Mouse (Mus musculus): ENCODE data around the gene Arhgef18. TPM values are rescaled to one million over a fixed set of nuclear protein-coding genes. Genes with fewer than 3 reads are reported as not detected.

The Arhgef18 gene
- 271 TPM for total RNA-seq (2023)

DNA sequence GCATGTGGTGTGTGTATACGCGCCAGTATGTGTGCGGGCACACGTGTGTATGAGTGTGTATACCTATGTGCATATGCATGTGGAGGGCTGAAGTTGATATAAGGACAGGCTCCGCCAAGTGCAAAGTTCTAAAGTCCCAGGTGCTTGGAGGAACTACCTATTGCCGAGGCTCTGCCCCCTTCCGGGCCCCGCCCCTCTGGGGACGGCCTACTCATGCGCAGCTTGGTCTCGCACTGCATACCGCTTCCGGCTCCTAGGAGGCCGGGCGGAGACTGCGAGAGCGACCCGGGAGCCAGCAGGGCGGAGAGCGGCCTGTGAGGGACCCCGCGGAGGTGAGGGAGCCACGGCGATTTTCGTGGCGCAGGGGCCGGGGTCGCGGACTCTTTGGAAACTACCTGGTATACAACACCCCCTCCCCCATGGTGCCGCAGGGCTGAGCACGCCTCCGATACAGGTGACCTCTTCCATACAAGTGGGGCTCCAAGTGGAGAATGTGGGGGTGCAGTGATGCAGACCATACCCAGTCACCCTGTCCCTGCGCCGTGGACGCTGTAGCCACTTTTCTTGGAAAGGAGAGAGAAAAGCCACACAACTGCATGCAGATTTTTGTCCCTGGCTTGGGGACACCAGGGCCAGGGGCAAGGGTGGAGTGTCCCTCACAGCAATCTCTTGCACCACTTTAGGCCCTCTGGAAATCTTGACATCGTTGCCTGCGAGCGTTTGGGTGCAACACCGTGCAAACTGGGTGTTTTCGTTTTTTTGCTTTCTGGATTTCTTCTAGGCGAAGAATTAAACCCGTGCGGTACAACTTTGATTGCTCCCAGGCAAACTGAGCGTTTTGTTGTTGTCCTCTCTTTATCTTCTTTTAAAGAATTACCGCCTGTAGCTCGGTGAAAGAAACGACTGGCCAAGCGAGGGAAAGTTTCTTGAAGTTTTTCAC lies at the start of gene Arhgef18:
Gene Arhgef18 (plus strand): TSS at position 236 of the 940 bp plus-strand sequence.

DNA sequence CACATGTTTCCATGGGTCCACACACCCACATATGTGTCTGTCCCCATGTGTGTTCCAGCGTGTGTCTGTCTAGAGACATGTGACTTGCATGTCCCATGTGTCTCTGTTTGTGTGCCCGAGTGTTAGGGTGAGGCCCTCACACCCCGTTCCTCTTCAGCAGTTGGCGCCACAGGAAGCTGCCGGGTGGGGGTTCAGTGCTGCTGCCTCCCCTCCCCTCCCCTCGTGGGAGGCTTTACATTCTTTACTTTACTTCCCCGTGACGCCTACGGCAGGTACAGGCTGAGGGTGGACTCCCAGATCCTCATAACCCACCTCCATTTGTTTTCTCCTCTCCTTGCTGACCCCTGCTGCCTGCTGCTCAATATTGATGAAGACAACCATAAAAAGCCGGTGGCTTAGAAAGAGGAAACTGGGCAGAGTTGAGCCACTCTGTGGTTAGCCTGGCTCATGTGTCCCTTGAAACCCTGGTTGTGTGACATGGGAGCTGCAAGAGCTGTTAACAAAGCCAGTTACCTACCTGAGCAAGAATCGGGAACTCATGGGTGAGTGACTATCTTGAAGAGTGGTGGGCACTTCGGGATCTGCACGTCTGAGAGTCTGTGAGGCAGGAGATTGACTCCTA lies 39.5 kb upstream of the Arhgef18 start, which contains the start of gene A430078G23Rik:
Gene A430078G23Rik (plus strand): TSS at position 227 of the 622 bp plus-strand sequence.

DNA sequence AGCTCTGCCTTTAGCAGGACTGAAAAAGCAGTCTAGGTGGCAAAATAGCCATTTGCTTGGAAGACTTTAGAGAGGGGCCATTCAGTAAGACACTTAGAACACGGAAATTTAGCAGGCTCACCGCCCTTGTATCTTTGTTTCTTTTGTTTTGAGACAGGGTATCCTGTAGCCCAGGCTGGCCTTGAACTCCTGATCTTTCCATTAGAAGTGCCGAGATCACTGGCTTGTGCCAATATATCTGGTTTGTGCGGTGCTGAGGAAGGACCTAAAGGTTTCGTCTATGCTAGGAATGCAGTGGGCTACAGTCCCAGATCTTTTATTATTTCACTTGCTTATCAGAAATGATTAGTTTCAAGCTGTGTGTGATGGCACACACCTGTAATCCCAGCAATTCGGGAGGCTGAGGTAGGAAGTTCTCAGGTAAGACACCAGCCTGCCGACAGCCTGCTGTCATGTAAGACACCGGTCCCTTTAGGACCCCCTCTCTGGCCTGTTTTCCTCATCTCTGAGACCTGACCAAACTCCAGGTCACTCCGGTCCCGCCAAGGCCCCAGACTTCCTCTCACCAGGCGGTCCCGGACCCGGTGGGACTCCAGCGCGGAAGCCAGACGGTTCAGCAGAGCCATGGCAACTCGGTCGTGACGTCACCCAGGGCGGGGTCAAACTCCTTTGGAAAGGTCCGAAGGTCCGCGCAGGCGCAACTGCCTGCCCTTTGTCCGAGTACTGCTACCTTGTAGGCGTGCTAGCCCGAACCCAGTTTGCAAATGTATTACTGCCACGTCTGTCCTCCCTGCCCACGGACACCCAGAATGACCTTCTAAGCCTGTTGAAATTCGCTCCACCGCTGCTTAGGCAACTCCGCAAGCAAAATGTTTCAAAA lies 74.4 kb downstream of the Arhgef18 start, which contains the start of gene Pex11g:
Gene Pex11g (minus strand): TSS at position 675 of the 880 bp plus-strand sequence.

DNA sequence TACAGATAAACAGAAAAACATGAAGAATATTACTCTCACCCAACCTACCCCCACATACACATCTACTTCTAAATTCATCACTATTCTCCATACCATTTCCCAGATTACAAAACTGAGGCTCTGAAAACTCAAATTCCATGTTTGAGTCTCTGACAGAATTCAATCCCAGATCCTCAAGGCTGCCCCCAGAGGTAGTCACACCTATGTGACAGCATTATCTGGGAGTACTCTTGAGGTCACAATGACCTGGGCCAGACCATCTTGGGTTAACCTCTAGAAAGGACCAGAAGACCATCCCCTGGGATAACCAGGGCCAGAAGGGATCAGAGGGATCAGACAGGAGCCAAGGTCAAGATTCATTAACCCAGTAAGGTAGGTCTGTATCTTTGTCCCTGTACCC lies 77.8 kb downstream of the Arhgef18 start, which contains the start of gene Tex45:
Gene Tex45 (plus strand): TSS at position 301 of the 400 bp plus-strand sequence.

DNA sequence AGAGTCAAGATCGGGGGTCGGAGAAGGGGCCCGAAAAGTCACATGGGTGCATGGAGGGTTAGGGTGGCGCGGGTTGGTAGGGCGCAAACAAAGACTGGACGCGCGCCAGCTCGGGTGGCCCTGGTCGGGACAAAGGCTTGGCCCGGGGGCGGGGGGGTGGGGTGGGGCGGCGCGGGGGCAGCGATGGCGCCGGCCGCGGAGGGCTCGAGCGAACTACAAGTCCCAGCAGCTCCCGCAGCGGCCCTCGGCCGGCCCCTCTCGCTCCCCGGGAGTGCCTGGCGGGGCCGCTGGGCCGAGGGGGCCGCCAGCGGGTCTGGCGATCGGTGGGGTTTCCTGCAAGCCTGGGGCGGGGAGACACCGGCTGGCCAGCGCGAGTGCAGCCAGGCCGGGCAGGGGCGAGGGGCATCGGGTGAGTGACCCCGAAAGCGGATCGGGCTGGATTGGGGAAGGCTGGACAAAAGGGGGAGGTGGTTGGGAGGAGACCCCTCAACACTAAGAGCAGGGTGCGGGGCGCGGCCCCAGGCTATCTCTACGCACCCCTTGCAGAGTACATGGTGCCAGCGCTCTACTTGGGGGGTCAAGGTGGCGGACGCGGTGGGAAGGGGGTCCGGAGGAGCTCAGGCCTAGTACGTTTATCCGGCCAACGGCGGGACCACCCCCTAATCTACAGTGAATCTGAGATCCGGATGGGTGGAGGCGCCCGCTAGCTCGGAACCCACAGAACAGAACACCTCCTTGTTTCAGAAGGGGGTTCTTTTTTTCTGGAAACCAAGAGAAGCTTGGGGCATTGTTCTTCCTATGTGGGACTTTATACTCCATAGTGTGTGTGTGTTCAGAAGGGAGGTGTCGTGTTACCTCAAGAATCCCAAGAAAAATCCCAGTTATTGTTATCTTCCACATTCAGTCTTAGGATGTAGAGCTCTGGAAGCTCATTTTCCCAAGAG lies 100.4 kb downstream of the Arhgef18 start, which contains the start of gene Zfp358:
Gene Zfp358 (plus strand): TSS at position 238 of the 944 bp plus-strand sequence.

DNA sequence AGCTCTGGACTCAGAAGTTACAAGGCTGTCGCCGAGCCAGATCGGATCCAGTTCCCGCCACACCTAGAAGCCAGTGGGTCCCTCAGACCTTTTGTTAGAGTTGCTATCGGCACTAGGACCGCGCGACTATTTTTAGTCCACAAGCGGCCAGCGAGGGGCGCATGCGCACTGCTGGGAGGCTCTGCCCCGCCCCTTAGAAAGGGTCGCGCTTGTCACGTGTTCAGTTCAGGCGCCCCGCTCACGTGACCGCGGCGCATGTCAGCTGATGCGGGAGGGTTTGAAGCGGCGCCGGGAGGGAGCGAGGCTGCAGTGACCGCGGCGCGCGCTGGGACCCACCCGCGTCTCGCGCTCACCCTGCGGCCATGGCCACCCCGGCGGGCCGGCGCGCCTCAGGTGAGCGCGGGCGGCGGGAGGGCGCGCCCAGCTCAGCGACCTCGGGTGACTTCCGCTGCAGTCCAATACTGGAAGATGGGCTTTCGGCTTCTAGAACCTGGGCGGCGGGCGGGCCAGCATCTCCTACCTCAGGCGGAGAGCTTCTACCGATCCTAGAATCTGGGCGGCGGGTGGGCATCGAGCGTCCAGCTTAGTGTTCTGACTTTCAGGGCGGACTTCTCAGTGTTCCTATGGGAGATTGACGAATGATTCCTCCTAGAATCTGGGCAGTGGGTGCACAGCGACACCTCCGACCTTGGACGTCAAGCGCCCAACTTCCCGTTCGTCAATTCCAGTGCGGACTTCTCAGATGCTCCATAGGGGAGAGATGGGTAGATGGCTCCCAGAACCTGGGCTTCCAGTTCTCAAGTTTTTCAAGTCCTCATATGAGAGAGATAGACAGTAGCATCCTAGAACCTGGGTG lies 107.7 kb downstream of the Arhgef18 start, which contains the start of gene Mcoln1:
Gene Mcoln1 (plus strand): TSS at position 223 of the 856 bp plus-strand sequence.

Other genes with a start within 250 kb of the Arhgef18 start
- 38.4 TPM for gene Insr, start 113.4 kb upstream of the Arhgef18 start, total RNA-seq (2023)
- gene A430078G23Rik, start 39.6 kb upstream of the Arhgef18 start, total RNA-seq (2023): 267 TPM
- 0.70 TPM for gene Pex11g, start 74.7 kb downstream of the Arhgef18 start, total RNA-seq (2023)
- gene Tex45, start 77.9 kb downstream of the Arhgef18 start, total RNA-seq (2023): 5.0 TPM
- 12.0 TPM for gene Zfp358, start 100.1 kb downstream of the Arhgef18 start, total RNA-seq (2023)
- 76.4 TPM for gene Mcoln1, start 107.5 kb downstream of the Arhgef18 start, total RNA-seq (2023)
- 60.0 TPM for gene Pnpla6, start 122.4 kb downstream of the Arhgef18 start, total RNA-seq (2023)
- gene C330021F23Rik, start 175.0 kb downstream of the Arhgef18 start, total RNA-seq (2023): not detected
- gene Camsap3, start 194.3 kb downstream of the Arhgef18 start, total RNA-seq (2023): 0.15 TPM
- gene Xab2, start 228.3 kb downstream of the Arhgef18 start, total RNA-seq (2023): 97.6 TPM
- gene Pet100, start 228.5 kb downstream of the Arhgef18 start, total RNA-seq (2023): 45.9 TPM
- gene Pcp2, start 232.5 kb downstream of the Arhgef18 start, total RNA-seq (2023): not detected
- gene Stxbp2, start 237.9 kb downstream of the Arhgef18 start, total RNA-seq (2023): 222 TPM